Mouse (Mus musculus): ENCODE results near the gene Clybl. TPM values are rescaled to one million over a fixed set of nuclear protein-coding genes. Genes with fewer than 3 reads are reported as not detected.

Clybl gene
- polyA plus RNA-seq, 1 experiment from 2014 or later: 28.8 TPM

DNA sequence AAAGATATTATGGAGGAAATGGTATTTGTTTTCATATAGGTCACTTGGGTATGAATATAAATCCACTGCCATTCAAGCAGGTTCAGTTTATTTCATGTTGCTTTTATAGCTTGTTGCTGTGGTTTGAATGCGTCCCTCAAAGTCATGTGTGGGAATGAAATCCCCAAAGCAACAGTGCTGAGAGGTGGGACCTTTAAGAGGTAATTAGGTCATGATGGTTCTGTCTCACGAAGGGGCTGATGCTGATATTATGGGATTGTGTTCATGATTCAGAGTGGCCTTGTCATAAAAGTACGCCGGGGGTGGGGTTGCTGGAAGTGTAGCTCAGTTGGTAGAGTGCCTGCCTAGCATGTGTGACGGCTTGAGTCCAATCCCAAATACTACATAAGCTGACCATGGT, 6.7 kb downstream of the Clybl start:
- no peak for ATAC-seq (ENCODE audit: low FRiP score, low TSS enrichment)
- TF ChIP-seq EP300 (optimal IDR thresholded peaks at IDR 0.05) (no peak), CTCF (IDR thresholded peaks at IDR 0.05; ENCODE audit: low read depth) (no peak)
- 90% methylated on average over 5 of the region's 5 CpGs for WGBS

DNA sequence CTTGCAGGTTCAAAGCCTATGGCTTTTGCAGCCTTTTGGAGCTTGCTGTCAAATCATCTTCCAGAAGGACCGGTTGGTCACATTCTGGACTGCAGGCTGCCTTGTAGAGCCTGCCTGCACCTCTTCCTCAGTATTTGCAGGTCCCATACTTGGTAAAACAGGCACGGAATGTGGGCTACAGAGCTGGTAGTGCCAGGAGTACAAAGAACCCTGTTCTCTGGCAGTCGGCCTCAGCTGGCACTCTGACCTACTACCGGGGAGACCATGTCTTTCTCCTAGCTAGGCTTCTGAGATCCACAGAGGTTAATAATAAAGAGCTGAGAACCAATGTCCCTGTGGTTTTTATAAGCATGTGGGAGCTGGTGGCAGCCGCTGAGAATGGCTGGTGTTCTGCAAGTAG, 8.4 kb downstream of the Clybl start:
- Histone ChIP-seq H3K4me2 (replicated peaks; ENCODE audit: low read depth) (no peak overlapping the region), H3K4me3 (ENCODE audit: low read depth, low read length) (no peak overlapping the region), H3K4me1 (replicated peaks; ENCODE audit: control insufficient read depth, insufficient read depth) (no peaks in the 10 kb centered on the region), H3K9ac (ENCODE audit: low read length) (no peak overlapping the region), H3K9me3 (ENCODE audit: control insufficient read depth, low read length) (no peaks in the 10 kb centered on the region), H3K36me3 (ENCODE audit: control insufficient read depth, insufficient read depth, low read length) (no peaks in the 10 kb centered on the region), H3K27ac (replicated peaks) (no peak overlapping the region), H3K27me3 (ENCODE audit: control insufficient read depth, insufficient read depth, low read length) (no peaks in the 10 kb centered on the region)
- no peak for TF ChIP-seq CTCF (IDR thresholded peaks at IDR 0.05; ENCODE audit: low read depth)
- TF ChIP-seq EP300 (optimal IDR thresholded peaks at IDR 0.05): no peak
- ATAC-seq (ENCODE audit: low FRiP score, low TSS enrichment) (no peak), DNase-seq (ENCODE audit: low spot score) (no peak)
- 80% methylated on average over 5 of the region's 5 CpGs for WGBS

More for the DNA sequence above, 6.7 kb downstream of the Clybl start:
- Histone ChIP-seq H3K27ac (replicated peaks) (no peak overlapping the region), H3K4me1 (replicated peaks; ENCODE audit: control insufficient read depth, insufficient read depth) (no peaks in the 10 kb centered on the region), H3K9me3 (ENCODE audit: control insufficient read depth, low read length) (no peaks in the 10 kb centered on the region), H3K4me2 (replicated peaks; ENCODE audit: low read depth) (no peak overlapping the region), H3K36me3 (ENCODE audit: control insufficient read depth, insufficient read depth, low read length) (no peaks in the 10 kb centered on the region), H3K9ac (ENCODE audit: low read length) (no peak overlapping the region), H3K4me3 (ENCODE audit: low read depth, low read length) (no peak overlapping the region), H3K27me3 (ENCODE audit: control insufficient read depth, insufficient read depth, low read length) (no peaks in the 10 kb centered on the region)
- no peak for DNase-seq (ENCODE audit: low spot score)

DNA sequence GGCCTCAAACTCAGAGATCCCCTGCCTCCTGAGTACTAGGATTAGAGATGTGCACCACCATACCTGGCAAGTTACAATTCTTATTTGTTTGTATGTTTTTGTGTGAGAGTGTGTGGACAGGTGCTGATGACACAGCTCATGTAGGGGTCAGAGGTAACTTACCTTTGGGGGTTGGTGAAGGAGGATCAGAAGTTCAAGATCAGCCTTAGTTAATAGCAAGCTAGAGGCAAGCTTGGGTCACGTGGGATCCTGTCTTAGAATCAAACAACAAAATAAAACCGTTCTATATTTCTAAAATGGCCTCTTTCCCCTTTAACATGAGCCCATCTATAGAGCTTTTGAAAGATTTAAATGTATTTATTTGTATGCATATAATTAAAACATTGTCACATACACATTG, 9.0 kb downstream of the Clybl start:
- Histone ChIP-seq H3K4me2 (replicated peaks; ENCODE audit: low read depth) (no peak overlapping the region), H3K9me3 (ENCODE audit: control insufficient read depth, low read length) (no peaks in the 10 kb centered on the region), H3K4me1 (replicated peaks; ENCODE audit: control insufficient read depth, insufficient read depth) (no peaks in the 10 kb centered on the region), H3K9ac (ENCODE audit: low read length) (no peak overlapping the region), H3K36me3 (ENCODE audit: control insufficient read depth, insufficient read depth, low read length) (no peaks in the 10 kb centered on the region), H3K27ac (replicated peaks) (no peak overlapping the region), H3K4me3 (ENCODE audit: low read depth, low read length) (no peak overlapping the region), H3K27me3 (ENCODE audit: control insufficient read depth, insufficient read depth, low read length) (no peaks in the 10 kb centered on the region)
- WGBS: 34% methylated on average over 2 of the region's 2 CpGs
- DNase-seq (ENCODE audit: low spot score) (no peak), ATAC-seq (ENCODE audit: low FRiP score, low TSS enrichment) (no peak)
- TF ChIP-seq CTCF (IDR thresholded peaks at IDR 0.05; ENCODE audit: low read depth): no peak
- TF ChIP-seq EP300 (optimal IDR thresholded peaks at IDR 0.05): no peak

DNA sequence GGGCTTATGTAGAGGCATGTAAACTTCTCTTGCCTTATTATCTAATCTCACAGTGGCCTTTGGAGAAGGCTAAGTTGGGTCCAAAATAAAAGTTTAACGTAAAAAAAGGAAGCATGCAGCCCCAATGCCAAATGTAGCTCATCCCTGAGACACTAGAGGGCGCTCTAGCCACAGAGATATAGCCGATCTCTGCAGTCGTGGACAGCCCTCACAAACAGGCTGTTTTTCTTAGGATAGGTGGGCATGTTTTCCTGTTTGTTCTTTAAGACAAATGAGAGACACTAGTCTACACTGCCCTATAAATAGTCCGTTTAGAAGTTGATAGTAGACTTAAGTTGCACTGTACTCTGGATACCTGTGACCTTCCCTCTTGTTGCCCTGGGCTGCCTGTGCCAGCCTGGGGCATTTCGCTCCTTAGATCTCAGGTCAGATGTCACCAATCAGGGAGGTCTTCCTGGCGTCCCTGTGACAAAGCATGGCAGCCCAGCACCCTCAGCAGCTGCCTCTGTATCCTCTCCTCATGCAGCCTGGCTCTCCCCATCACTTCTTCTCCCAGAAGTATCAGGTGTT, 9.5 kb downstream of the Clybl start:
- 15% methylated on average over 7 of the region's 7 CpGs for WGBS

DNA sequence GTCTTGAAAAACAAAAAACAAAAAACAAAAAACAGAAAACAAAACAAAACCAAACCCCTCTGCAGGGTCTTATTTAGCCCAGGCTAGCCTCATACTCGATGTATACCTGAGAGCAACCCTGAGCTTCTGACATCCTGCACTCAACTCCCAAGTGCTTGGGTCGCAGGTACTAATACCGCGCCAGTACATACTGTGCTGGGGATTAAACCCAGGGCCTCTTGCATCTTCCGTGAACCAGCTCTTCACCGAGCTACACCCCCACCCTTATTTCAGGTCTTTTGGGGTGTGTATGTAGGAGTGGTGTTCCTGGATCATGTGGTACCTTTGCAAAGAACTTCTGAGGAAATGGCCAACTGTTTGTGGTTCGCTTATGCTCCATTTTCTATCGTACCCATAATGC, 13.1 kb downstream of the Clybl start:
- no peak for DNase-seq (ENCODE audit: low spot score)

More for the DNA sequence above, 9.5 kb downstream of the Clybl start:
- ATAC-seq (ENCODE audit: low FRiP score, low TSS enrichment) (peak; percentile 47; the same call in 1 of the 2 replicates), DNase-seq (ENCODE audit: low spot score) (peak; percentile 63)
- Histone ChIP-seq H3K9ac (ENCODE audit: low read length) (no peak overlapping the region), H3K27ac (replicated peaks) (no peak overlapping the region), H3K27me3 (ENCODE audit: control insufficient read depth, insufficient read depth, low read length) (no peaks in the 10 kb centered on the region), H3K4me2 (replicated peaks; ENCODE audit: low read depth) (no peak overlapping the region), H3K4me3 (ENCODE audit: low read depth, low read length) (no peak overlapping the region), H3K9me3 (ENCODE audit: control insufficient read depth, low read length) (no peaks in the 10 kb centered on the region), H3K4me1 (replicated peaks; ENCODE audit: control insufficient read depth, insufficient read depth) (no peaks in the 10 kb centered on the region), H3K36me3 (ENCODE audit: control insufficient read depth, insufficient read depth, low read length) (no peaks in the 10 kb centered on the region)
- TF ChIP-seq EP300 (optimal IDR thresholded peaks at IDR 0.05) (no peak), CTCF (IDR thresholded peaks at IDR 0.05; ENCODE audit: low read depth) (peak; percentile 90)

DNA sequence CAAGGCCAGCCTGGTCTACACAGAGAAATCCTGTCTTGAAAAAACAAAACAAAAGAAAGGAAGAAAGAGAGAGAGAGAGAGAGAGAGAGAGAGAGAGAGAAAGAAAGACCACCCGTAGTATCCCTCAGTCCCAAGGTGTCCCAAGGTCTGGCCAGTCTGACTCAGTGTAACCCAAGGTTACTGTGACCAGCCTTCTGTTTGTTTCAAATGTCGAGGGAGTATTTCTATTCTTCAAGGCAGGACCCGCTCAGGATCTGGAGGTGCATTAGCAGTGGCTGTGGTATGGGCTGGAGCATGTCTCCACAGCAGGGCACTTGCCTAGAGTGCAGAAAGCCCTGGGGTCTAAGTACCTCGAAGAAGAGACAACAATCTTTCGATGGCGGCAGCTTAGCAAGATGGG, 15.3 kb downstream of the Clybl start:
- Histone ChIP-seq H3K36me3 (ENCODE audit: control insufficient read depth, insufficient read depth, low read length) (no peaks in the 10 kb centered on the region), H3K27ac (replicated peaks) (no peak overlapping the region), H3K9ac (ENCODE audit: low read length) (no peak overlapping the region), H3K4me2 (replicated peaks; ENCODE audit: low read depth) (no peak overlapping the region), H3K4me3 (ENCODE audit: low read depth, low read length) (no peak overlapping the region), H3K4me1 (replicated peaks; ENCODE audit: control insufficient read depth, insufficient read depth) (no peaks in the 10 kb centered on the region), H3K27me3 (ENCODE audit: control insufficient read depth, insufficient read depth, low read length) (no peaks in the 10 kb centered on the region), H3K9me3 (ENCODE audit: control insufficient read depth, low read length) (no peaks in the 10 kb centered on the region)
- WGBS: 76% methylated on average over 6 of the region's 6 CpGs
- no peak for ATAC-seq (ENCODE audit: low FRiP score, low TSS enrichment)
- no peak for DNase-seq (ENCODE audit: low spot score)
- no peak for TF ChIP-seq CTCF (IDR thresholded peaks at IDR 0.05; ENCODE audit: low read depth)
- no peak for TF ChIP-seq EP300 (optimal IDR thresholded peaks at IDR 0.05)

More for the DNA sequence above, 13.1 kb downstream of the Clybl start:
- Histone ChIP-seq H3K27ac (replicated peaks) (no peak overlapping the region), H3K9me3 (ENCODE audit: control insufficient read depth, low read length) (no peaks in the 10 kb centered on the region), H3K27me3 (ENCODE audit: control insufficient read depth, insufficient read depth, low read length) (no peaks in the 10 kb centered on the region), H3K9ac (ENCODE audit: low read length) (no peak overlapping the region), H3K4me2 (replicated peaks; ENCODE audit: low read depth) (no peak overlapping the region), H3K36me3 (ENCODE audit: control insufficient read depth, insufficient read depth, low read length) (no peaks in the 10 kb centered on the region), H3K4me3 (ENCODE audit: low read depth, low read length) (no peak overlapping the region), H3K4me1 (replicated peaks; ENCODE audit: control insufficient read depth, insufficient read depth) (no peaks in the 10 kb centered on the region)
- WGBS: 96% methylated on average over 8 of the region's 8 CpGs
- TF ChIP-seq CTCF (IDR thresholded peaks at IDR 0.05; ENCODE audit: low read depth) (no peak), EP300 (optimal IDR thresholded peaks at IDR 0.05) (no peak)
- no peak for ATAC-seq (ENCODE audit: low FRiP score, low TSS enrichment)

Data from stomach, postnatal 0 days (tissue).